ENCODE assay signal across 10 mouse cellular contexts in the genomic region with DNA sequence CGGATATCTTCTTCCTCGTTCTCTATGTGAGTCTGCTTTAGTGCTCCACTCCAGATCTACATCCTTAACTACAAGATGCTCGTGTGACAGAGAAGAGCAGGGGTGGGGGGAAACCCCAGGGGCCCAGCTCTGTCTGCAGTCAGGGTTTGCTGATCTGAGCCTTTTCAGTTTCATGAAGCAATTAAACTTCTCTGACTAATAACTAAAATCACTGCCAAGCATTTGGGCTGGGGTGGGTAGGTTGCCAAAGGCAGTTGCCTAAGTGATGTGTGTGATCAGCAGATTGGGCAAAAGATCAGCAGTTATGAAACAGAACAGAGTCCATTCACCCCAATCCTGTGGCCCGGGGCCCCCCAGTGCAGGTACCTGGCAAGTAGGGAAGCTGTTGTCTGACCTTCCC.
DNase-seq lines count a peak whose midpoint lies in the region.
"Had no signal": no experiment of that assay in that cellular context is flagged by ENCODE, and none has a peak within 500 bp of the region (broad histone marks: within the 10 kb centered on the region; RNA-seq: fewer than 3 reads in every experiment).

No protein-coding gene starts in this region.

- DNase-seq in gastrocnemius, adult 18-20 months (ENCODE audit: low spot score) = peak; percentile 53
- DNase-seq in gastrocnemius, postnatal 4 days (ENCODE audit: low spot score in 2 of 2) = no peak
- DNase-seq in ovary, postnatal 36 days (ENCODE audit: low spot score) = peak; percentile 28
- DNase-seq in ovary, postnatal 10 days (ENCODE audit: low spot score) = no peak
- peak; percentile 50 for DNase-seq in gastrocnemius, postnatal 14 days
- peak; percentile 60 for DNase-seq in skeletal muscle tissue, adult 2 months (ENCODE audit: low read depth, low spot score)
- no peak for DNase-seq in embryo, embryonic 10 days (ENCODE audit: low spot score)
- no peak for DNase-seq in cerebellum, adult 11-12 months
- DNase-seq: cerebellum, postnatal 14 days; retina, postnatal 1 day had no signal

- intact Hi-C loops in gastrocnemius, postnatal 14 days (cut with DNase I; ENCODE audit: low total_unique reads) = no loop called here

Comparison
In these comparisons a context has a peak if more than half of its experiments do, and no peak if none do; other contexts are left out.
1. DNase-seq: peak in gastrocnemius, adult 18-20 months (single experiment), ovary, postnatal 36 days (single experiment), gastrocnemius, postnatal 14 days (single experiment) and skeletal muscle tissue, adult 2 months (single experiment); none in gastrocnemius, postnatal 4 days (0 of 2), ovary, postnatal 10 days (single experiment), embryo, embryonic 10 days (single experiment) and cerebellum, adult 11-12 months (single experiment).